Mouse (Mus musculus) bone marrow macrophage, adult 2 months (primary cell): ENCODE results near the gene Mmp25.

Source experiments
- CTCF ChIP-seq: IDR thresholded peaks from 2 replicates; pipeline ENCODE4 v1.5.1; 2012; ENCODE audit warnings: low read depth, mild to moderate bottlenecking, low read length, moderate library complexity
- POLR2A ChIP-seq: IDR thresholded peaks from 2 replicates; pipeline ENCODE4 v1.6.1; 2012; ENCODE audit warnings: mild to moderate bottlenecking, low read depth, low read length, borderline replicate concordance

DNA sequence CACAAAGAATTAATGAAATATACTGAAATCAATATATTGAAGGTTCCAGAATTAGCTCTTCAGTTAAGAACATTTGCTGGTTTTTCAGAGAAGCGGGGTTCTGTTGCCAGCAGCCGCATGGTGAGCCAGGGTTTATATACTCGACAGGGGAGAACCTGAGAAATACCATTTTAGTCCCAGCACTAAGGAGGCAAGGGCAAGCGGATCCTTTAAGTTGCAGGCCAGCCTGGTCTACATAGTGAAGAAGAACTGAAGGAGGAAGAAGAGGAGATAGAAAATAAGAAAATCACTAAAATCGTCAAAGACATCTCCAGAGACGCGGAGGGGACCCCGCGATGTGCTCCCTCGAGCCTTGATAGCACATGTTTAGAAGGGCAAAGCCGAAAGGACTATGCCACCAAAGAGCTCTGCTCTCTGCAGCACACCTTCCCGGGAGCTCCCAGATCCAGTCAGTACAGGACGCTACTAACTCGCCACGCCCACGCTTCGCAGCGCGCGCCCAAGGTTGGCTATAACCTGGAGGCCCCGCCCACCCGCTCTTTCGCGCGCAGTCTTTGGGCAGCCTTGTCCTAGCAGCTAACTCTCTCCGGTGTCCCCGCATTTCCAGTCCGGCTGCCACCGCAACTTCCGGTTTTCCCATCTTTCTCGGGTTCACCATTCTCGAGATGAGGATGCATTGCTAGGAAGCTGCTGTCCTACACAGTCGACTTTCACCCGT, 52.7 kb downstream of the Mmp25 start:
- TF ChIP-seq POLR2A (no peak), CTCF (no peak)
